Mouse (Mus musculus) erythroblast, adult 5-6 weeks (primary cell): ENCODE measurements at regions not wholly inside any gene's neighbourhood (a gene's known extent, or its start where the extent isn't known, plus 50 kb on each side); places are given as distances from the start of the nearest gene placed in this dataset.

Experiments used
- ATAC-seq: replicated peaks from 2 replicates; pipeline ENCODE4 v1.8.0; 2016; ENCODE audit warnings: moderate number of reproducible peaks, mild to moderate bottlenecking, moderate TSS enrichment, inconsistent platforms; ENCODE audit not compliant: poor library complexity, low FRiP score, severe bottlenecking

GRCm38 (mm10) chr19:60051151-60051550, 107.7 kb upstream of the Rab11fip2 start:
- no peak for ATAC-seq

DNA sequence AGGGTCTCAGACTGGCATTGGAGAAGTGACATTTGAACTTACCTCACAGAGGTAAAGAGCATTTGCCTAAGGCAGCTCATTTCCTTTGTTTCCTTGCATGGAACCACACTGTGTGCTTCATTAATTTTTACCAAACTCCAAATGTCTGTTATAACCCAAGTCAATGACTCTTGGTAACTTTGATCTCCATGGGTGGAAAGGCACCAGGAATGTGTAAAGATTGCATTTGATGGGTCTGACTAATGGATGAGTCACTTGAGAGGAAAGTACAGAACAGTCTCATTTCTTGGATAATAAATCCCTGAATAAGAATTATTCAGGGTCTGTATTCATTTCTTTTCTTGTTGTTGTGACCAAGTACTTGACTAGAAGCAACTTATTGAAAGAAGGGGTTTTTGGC, 97.3 kb upstream of the Rab11fip2 start:
- no peak for ATAC-seq

GRCm38 (mm10) chr19:60032667-60033066, 89.2 kb upstream of the Rab11fip2 start:
- ATAC-seq, result no peak

- ATAC-seq, result no peak
These were observed 86.8 kb upstream of the Rab11fip2 start for GRCm38 (mm10) chr19:60030212-60030788.

DNA sequence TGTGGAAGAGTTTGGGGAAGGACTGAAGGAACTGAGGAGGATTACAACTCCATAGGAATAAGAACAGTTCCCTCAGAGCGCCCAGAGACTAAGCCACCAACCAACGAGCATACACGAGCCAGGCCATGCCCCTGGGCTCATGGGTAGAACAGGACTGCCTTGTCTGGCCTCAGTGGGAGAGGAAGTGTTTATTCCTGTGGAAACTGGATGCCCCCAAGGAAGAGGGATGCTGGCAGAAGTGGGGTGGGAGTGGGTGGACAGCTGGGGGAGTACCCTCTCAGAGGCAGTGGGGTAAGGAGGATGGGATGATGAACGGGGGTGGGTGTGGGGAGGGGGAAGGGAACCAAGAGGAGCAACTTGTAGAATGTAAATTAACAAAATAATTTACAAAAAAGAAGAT, 86.3 kb upstream of the Rab11fip2 start:
- no peak for ATAC-seq

GRCm38 (mm10) chr19:60015614-60016300, 72.3 kb upstream of the Rab11fip2 start:
- no peak for ATAC-seq

GRCm38 (mm10) chr19:59995557-59995956, 52.1 kb upstream of the Rab11fip2 start:
- no peak for ATAC-seq
